Mouse (Mus musculus): ENCODE measurements around the gene Obsl1.

The Obsl1 gene

GRCm38 (mm10) chr1:75480735-75481134 lies 25.5 kb downstream of the Obsl1 start:
- DNase-seq: no peak

GRCm38 (mm10) chr1:75480036-75480435 lies 26.2 kb downstream of the Obsl1 start:
- DNase-seq: no peak

- no peak for DNase-seq
These were observed 26.6 kb downstream of the Obsl1 start for GRCm38 (mm10) chr1:75479635-75479989.

- DNase-seq: peak; percentile 95
These were observed 27.2 kb downstream of the Obsl1 start, which contains the start of the genes Chpf and Tmem198 for GRCm38 (mm10) chr1:75478916-75479634. Gene Chpf (minus strand): TSS chr1:75479307. Gene Tmem198 (plus strand): TSS chr1:75479532.

GRCm38 (mm10) chr1:75478497-75478896 lies 27.8 kb downstream of the Obsl1 start:
- no peak for DNase-seq

GRCm38 (mm10) chr1:75477966-75478290 lies 28.3 kb downstream of the Obsl1 start:
- DNase-seq: no peak

- peak; percentile 90 for DNase-seq
These were observed 28.8 kb downstream of the Obsl1 start for GRCm38 (mm10) chr1:75477264-75477965.

- DNase-seq: no peak
These were observed 29.8 kb downstream of the Obsl1 start for GRCm38 (mm10) chr1:75476441-75476840.

- DNase-seq: no peak
These were observed 36.9 kb downstream of the Obsl1 start for GRCm38 (mm10) chr1:75469287-75469825.

GRCm38 (mm10) chr1:75467215-75467927 lies 38.9 kb downstream of the Obsl1 start:
- peak; percentile 79 for DNase-seq

GRCm38 (mm10) chr1:75463652-75464204 lies 42.5 kb downstream of the Obsl1 start:
- no peak for DNase-seq

GRCm38 (mm10) chr1:75462636-75463035 lies 43.6 kb downstream of the Obsl1 start:
- DNase-seq: no peak

- no peak for DNase-seq
These were observed 46.0 kb downstream of the Obsl1 start for GRCm38 (mm10) chr1:75460297-75460696.

- DNase-seq: no peak
These were observed 47.2 kb downstream of the Obsl1 start for GRCm38 (mm10) chr1:75458789-75459684.

GRCm38 (mm10) chr1:75458025-75458788 lies 48.0 kb downstream of the Obsl1 start:
- no peak for DNase-seq

- DNase-seq: no peak
These were observed 48.6 kb downstream of the Obsl1 start for GRCm38 (mm10) chr1:75457710-75458024.

- peak; percentile 50 for DNase-seq
These were observed 49.3 kb downstream of the Obsl1 start for GRCm38 (mm10) chr1:75456746-75457564.

GRCm38 (mm10) chr1:75455948-75456347 lies 50.3 kb downstream of the Obsl1 start:
- DNase-seq: no peak

- no peak for DNase-seq
These were observed 50.8 kb downstream of the Obsl1 start for GRCm38 (mm10) chr1:75455433-75455832.

- no peak for DNase-seq
These were observed 54.4 kb downstream of the Obsl1 start for GRCm38 (mm10) chr1:75451900-75452299.

Measured in thymus, postnatal 4 days (tissue).